Mouse (Mus musculus) retina, adult 2 months (tissue): ENCODE results near the gene 9230102O04Rik.

Experiments
- DNase-seq: peaks from one replicate; pipeline ENCODE4 v3.0.0-alpha.2; 2012; ENCODE audit warnings: low read depth, low spot score

Gene 9230102O04Rik

DNA sequence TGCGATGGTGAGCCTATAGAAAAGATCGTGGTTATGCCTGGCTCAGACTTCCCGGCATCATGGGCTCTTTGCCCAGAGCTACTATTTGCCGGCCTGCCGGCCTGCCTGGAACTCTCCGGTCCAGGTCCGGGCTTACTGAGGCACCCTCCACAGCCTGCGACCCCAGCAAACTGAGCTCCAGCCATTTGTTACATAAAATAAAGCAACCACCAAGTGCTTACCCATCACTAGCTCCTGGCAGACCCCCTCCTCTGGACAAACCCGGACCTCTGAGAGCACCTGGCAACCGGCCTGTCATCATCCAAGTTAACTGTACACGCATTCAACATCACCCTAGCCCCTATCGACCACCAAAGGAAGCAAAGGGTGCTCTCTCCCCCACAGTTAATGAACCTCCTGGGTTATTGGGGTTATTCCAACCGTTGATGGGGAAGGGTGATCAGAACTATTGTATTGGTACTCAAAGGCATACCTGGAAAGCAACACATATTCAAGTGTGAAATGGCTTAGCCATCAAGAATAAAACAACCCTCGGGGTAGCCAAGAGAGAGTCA is 4.0 kb downstream of the 9230102O04Rik start:
- DNase-seq = no peak

DNA sequence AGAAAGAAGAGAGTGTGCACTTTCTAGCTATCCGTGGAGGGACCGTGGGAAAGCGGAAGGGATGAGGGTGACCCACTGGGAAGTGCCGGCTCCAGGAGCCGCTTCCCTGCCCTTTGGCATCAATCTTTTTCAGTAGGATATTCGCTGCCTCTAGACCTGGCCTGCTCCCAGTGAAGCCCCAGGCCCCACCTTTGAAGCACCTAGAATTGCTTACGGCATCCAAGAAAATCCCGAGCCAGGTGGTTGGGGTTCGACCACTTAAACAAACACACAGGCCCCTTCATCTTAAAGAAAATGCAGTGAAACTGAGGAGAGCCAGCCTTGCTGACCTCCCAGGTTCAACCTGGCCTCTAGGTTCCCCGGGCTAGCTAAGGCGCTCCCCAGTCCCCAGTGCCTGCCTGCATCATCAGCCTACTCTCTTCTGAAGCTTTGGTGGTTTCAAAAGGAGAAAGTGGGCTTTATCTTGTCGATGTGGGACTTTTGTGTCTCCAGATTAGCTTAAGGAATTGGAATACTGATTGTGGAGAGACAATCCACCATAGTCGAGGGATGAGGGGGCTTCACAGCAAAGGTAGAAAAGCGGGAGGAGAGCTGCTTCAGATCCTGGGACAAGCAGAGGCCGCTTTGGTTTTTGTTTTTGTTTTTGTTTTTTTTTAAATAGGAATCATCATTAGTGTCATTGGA is 4.7 kb downstream of the 9230102O04Rik start:
- DNase-seq = no peak

DNA sequence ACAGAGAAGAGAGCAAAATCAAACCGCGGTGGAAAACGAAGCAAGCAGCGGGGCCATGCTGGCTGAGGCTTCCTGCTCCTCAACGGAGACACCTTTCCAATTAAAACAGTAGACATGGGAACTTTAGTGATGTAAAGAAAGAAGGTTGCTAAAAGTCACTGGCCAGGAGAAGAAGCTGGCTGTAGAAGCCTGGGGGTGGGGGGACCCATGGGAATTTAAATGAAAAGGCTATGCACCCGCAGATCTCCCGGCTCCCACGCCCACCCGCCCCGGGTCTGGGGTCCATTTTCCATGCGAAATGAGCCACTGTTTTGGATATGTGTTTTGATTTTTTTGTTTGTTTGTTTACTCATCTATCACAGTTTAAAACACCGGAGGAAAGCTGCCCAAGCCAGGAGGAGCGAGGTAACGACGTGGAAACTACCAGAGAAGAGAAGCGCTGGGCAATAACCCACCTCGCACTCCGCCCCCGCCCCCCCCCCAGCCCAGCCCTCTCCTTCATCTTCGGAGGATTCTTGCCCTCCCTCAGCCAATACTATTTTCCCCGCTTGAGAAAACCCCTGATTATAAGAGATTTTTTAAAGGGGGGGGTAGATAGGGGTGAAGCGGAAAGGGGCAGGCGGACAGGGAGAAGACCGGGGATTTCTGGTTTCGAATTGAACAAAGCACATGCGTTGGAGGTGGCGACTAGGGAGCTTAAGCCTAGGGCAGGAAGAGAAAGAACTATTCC is 5.4 kb downstream of the 9230102O04Rik start:
- no peak for DNase-seq

DNA sequence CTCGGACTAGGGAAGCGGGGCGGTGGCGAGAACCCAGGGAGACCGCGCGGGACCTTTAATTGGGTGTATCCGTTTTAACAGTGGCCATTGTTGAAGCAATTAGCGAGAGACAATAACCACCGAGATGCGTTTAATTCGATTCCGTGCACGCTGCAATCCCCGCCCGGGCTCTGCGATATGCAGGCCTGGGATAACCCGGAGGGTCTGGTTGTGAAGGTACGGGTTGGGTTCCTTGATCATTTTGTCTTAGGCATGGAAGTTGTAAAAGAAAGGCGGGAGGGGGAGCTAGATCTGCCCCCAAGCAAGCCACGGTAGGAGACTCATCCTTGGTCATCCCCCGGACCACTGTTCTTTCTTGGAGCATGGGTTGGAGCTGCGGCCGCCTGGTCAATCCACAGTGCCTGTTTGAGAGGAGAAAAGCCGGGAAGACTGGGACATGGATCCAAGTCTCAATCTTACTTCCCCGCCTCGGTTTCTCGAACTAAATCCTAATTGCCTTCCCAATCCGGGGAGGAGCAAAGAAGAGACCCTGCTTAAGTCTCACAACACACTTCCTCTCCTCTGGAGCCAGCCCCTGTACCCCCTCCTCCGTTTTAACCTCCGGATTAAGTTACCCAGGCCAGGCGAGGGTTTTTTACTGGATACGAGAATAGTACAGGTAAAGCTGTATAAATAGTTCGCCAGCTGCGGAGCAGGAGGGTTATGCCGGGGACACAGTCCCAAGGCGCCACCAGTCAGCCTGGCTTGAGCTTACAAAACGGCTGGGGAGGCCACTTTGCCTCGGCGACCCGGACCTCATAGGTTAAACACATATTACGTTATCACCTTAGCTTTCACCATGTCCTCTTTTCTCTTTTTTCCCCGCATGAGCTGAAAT is 6.2 kb downstream of the 9230102O04Rik start:
- DNase-seq = no peak

DNA sequence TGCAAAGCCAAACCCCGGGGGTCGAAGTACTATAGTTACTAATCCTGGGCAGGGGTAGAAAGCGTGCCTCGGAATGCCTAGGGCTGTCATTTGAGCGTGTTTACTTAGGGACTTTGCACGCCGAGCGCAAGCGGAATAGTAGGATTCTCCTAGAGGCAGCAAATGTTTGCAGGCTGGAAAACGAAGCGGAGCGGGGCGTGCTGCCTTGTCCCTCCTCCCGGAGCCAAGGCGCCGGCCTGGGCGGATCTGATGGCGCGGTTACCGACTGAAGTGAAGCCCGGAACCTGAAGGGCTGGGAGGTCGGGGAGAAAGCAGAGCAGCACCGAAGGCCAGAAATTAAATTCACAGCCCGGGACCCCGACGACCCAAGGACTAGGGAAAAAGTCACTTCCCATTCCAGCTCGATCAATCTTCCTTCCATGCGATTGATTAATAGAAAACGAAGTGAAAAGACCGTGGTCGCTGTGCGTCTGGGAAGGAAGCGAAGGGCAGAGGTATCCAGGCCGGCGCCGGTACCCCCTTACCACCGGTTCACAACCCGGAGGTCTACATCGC is 6.9 kb downstream of the 9230102O04Rik start:
- DNase-seq = no peak

DNA sequence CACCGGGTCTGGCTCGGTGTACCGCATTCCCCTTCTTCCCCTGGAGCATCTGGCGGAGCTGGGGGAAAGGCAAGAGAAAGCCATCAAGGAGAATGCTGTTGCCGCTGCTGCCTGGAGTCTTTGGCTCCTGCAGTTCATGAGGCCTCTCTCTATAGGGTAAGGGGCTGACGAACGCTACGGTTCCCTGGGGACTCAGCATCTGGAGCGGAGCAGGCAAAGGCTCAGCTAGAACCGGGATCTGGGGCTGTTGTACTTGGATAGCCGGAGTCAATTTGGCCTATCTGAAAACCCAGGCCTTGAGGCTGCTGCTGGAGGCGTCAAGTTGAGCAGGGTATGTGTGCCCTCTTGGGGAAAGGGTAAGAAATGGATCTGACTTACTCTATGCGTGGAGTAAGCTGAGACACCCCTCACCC is 7.7 kb downstream of the 9230102O04Rik start:
- no peak for DNase-seq

DNA sequence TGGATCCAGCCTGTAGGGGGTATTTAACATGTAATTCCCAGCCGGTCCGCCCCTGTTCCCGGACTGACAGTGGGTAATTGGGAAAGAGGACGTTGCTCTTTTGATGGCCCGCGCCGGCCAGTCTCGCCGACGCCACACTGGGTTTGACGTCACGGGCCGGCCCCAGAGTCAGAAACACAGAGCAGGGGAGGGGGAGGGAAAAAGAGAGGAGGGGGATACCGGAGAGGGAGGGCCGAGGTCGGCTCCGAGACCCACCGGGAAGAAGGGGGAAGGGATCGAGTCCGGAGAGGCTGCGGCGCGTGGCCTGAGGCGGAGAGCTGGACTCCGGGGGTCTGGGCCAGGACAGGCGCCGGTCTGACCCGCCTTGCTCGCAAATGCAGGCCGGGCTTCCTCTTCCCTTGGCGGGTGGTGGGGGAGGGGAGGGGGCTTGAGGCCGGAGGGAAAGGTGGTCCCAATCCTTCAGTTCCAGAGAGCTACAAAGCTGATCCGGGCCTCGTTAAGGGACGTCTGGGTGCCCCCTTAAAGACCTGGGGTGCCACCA is 8.2 kb downstream of the 9230102O04Rik start, which contains the start of gene 4930412O13Rik:
TSS of gene 4930412O13Rik (plus strand) at position 202 of the 541 bp plus-strand sequence.
- DNase-seq = no peak

DNA sequence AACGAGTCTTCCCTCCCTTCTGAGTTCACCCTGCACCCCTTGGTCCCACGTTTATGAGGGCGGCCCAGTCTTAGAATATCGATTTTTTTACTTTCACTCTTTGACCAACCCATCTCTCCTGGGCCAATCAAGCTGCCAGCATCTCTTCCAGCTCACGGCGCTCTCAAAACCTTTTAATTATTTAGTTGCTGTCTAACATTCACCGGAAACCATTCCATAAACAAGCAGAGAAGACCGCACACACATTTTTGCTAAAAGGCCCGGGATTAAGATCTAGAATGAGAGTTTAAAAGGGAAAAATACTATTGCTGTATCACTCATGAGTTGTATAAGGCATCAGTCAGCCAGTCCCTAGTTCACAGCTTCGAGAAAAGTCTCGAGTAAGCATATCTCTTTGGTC is 9.1 kb downstream of the 9230102O04Rik start:
- no peak for DNase-seq

DNA sequence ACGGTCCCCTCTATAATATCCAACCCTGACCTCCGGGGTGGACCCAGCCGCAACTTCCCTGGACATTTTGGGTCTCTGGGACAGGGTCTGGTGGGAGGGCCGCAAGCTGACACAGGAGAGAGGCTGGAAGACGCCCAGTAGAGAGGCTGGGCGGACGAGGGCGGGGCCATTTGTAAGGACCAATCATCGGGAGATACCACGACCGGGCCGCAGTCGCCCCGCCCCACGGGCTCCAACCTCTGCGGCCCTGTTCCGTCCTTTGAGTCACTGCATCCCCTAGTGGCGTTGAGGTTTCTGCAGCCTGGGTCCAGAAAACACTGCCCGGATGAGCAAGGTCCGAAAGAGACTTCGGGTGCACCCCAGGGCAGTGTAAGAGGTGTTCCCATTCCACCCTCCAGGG is 9.8 kb downstream of the 9230102O04Rik start:
- DNase-seq = no peak

DNA sequence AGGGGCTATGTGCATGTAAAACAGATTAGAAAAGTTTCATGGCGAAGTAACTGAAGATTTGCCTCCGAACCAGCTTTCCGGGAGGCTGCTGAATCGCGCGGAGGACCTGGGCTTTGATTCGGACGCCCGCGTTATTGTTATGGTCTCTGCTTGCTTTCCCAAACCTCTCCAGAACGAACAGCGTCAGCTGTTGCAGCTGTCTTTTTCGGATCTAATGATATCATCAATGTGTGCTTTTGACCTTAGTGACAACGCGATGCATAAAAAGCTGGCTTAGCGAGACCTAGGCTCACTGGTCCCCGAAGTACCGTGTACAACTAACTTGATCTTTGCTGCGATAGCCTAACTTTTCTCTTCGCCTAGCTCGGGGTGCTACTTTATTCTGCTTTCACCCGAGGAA is 10.2 kb downstream of the 9230102O04Rik start:
- DNase-seq = no peak

DNA sequence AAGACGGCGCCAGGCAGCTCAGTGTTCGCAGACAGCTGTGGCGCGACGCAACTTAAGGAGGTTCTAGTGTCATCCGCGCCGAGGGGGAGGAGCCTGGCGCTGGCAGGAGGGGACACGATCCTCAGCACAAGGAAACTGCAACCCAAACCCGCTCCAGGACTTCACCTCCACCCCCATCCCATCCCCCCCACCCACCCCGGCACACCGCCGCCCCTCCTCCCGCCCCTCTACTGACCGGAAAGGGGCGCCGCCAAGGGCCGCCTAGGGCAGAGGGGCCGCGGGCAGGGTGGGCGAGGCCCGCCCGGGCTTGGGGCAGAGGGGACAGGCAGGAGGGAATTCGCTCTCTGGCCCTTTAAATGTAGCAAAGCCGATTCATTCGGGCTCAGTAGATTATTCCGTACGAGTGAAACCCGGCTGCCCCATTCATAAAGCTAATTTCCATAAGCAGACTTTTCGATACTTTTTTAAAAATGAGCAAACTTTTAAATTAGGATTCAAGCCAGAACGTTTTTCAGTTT is 10.7 kb downstream of the 9230102O04Rik start:
- DNase-seq = no peak

DNA sequence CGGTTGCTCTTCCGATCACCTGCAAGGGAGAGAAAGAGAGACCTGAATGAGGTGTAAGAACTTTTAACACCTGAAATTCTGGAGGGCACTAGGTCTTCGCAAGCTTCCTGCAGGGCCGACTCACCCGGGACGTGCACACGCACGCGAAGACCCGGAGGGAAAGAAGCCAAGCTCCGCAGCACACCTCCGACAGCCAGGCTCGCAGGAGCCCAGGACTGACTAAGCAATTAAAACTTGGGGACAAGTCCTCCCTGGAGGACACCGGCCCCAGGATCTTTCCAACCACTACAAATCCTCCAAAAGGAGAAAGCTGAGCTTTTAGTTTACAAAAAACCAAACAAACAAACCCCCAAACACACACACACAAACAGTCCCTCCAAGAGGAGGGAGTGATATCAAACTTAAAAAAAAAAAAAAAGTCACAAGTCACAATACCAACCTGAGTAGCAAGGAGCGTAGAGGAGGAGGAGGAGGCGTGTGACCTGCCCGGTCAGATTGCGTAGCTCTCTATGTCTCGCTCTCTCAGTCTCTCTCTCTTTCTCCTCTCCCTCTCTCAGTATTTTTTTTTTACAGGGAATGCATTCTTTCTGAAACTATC is 11.3 kb downstream of the 9230102O04Rik start:
- DNase-seq = no peak

DNA sequence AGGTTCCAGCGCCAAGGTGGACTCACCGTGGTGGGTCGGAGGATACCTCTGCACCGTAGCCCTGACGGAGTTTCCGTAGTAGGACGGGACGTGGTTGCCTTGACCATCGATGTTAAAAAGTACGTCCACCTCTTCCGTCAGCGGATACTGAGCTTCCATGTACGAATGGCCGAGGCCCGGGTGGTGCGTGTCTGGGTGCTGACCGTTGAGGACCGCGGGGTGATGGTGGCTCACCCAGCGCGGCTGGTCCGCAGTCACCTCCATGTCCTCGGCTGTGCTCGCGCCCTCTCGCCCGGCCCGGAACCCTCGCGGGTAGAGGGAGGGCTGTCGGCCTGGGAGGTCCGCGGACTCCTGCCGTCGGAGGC is 12.0 kb downstream of the 9230102O04Rik start:
- DNase-seq = no peak

DNA sequence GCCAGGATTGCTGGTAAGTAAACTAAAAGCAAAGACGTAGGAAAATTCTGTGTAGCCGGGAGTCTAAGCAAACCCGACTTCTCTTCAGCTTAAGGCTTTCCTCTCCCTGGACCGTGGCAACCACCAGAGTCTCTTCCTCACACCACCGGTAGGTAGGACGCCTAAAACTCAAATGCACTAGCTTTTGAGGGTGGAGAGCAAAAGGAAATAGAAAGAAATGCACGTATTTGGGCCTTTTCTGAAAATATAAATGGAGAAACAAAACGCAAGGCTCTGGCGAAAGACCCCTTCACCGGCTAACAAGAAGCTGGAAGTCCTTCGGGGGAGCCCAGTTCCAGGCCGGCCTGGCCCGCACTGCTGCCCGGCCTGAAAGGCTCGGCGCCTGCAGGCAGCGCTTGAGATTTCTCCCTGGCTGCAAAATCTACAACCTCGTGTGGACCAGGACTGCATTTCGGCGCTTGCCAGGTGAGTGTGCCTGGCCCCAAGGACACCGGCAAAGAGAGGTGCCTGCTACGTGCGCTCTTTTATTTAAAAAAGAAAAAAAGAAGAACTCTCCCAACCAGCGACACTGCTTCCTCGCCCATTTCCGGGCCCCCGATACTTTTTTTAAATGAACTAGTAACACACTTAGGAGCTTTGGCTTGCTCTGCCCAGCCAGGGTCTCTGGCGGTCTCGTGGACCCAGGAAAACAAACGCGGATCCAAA is 12.6 kb downstream of the 9230102O04Rik start:
- no peak for DNase-seq

DNA sequence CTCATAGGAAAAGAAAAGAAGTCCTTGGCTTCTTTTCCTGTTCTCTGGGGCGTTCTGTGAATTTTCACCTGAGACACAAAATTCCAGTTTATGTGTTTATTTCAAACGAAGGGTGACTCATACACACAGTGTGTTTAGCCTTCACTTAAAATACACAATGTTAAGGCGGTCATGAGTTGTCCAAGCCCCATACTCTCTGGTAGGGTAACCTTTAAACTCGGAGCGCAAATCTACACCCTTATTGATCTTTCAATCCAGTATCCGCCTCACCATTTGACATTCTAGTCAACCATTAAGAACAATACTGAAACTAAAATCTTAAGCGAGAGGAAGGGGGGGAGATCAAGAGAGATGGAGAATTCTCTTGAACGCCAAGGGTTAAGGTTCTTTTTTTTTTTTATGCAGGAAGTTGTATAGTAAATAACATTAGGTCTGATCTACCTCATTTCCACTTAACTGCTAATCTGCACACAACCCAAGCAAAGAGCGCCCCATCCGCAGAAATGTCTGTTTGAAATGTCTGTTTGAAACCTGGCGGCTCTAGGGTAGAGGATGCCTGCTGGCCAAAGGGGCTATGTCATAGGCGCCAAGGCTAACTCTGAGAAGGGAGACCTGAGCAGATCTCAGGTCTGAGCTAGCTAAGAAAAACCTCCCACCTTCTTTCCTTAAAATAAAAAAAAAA is 13.5 kb downstream of the 9230102O04Rik start:
- DNase-seq = no peak

DNA sequence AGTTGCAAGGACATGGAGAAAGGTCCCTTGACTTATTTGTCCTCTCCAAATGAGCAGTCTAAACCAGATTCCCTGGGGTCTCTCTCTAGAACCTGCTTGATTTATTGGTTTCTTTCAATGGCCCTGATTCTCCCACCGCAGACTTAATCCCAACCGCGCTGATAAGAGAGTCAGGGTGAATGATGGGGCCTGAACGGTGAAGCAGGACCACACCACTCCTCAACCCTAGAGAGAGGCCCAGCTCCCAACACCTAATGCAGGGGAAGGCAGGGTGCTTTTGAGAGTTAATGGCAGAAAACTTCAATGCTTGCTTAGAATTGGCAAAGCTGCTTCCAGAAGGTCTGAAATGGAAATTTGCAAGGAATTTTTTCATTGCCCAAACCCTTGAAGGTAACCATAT is 14.1 kb downstream of the 9230102O04Rik start:
- no peak for DNase-seq

DNA sequence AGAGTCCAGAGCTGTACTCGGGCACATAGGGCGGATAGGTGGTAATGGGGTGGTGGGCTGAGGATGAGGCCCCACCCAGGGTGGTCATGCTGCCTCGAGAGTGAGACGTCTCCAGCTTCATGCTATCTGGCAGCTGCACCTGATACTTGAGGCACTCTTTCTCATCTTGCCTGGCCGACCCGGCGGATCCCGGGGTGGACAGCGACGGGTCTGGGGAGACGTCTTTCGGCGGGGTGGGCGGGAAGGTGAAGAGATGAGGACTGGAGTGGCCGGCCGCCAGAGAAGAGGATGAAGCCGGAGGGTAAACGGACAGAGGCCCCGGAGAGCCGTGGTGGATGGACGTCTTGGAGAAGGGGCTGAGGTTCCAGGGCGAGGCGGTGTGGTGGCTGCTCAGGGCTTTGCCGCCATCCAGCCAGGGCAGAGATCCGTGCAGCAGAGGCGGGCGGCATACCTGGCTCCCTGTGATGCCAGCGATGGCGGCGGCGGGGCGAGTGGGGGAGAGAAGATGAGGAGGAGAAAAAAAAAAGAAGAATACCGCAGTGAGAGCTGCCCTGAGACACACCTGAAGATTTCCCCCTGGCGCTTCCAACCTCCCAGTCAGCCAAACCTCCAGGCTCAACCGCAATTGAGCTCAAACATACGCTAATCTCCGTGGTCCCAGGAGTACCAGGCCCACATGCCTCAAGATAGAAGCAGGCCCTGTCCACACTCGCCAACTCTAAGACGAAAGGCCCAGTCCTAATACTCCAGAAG is 14.7 kb downstream of the 9230102O04Rik start:
- DNase-seq = no peak

DNA sequence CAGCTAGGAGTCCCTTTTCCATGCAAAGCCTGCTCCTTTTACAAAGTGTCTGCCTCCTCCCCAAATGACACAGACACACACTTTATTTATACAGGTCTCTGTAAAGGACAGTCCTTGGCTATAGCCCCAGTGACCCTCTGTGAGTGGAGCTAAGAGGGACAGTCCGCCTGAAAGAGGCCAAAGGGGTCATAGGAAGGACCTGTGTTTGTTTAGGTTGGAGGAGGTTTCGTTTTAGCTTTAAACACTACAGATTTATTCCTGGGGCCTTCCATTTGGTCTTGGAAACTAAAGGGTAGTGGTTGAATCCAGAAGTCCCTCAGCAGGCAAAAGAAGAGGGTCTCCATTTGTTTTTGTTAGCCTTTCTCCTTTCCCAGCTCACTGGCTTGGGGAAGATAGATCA is 15.6 kb downstream of the 9230102O04Rik start:
- DNase-seq = no peak

DNA sequence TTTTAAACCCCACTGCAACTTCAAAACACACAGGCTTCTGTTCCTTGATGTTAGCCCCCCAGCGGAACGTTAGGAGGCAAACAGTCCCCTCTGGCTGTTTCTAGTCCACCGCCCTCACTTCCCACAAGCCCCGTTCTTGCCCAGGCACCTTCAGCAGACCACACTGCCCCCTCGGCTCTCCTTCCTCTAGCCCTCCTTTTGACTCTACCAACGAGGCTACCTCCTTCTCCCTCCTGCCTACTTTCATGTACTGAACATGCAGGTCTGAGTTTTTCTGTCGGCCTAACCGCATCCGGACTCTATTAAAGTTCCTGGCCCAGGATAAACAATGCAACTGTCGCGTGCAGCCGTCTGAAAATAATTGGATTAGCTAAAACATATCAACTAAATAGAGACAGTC is 16.7 kb downstream of the 9230102O04Rik start:
- DNase-seq = no peak
